Mouse (Mus musculus) ES-CJ7 (cell line): Measurements from ENCODE around the gene Slc25a47.
"Not testable (repeated sequence)": the region's sequence is repeated elsewhere in the genome, so short reads cannot be mapped to it uniquely, and the experiment has no call there.

Source experiments
- DNase-seq: peaks from one replicate; pipeline ENCODE4 v3.0.0; 2011; ENCODE audit warnings: low read depth, low spot score

Slc25a47 gene

DNA sequence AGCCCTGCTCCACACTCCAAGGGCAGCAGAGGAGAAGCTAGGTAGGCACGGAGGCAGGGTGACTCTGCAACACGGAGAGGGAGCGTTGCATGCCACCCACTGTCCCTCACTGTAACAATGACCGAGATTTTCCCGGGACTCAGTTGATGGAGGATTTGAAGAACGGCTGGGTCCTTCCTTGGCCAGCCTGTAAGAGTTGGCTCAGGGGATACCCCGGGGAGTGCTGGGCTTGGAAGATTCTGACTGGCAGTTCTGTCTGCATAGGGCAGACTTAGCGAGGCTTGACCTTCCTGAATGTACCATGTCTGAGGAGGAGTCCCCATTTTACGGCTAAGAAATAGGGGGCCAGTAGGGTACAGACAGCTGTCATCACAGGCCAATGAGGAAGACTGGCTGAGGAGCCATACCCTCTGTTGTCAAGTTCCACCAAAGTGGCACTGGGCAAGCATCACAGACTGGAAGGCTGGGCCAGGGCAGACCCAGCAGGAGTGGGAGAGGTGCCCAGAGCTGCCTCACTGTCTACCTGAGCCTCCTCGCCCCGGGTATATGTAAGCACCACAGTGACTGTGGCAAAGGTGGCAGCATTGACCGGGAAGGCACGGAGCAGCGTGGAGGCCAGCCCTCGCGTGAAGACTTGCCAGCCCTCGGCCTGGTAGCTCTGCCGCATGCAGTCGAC, 9.4 kb upstream of the Slc25a47 start:
- DNase-seq: no peak

DNA sequence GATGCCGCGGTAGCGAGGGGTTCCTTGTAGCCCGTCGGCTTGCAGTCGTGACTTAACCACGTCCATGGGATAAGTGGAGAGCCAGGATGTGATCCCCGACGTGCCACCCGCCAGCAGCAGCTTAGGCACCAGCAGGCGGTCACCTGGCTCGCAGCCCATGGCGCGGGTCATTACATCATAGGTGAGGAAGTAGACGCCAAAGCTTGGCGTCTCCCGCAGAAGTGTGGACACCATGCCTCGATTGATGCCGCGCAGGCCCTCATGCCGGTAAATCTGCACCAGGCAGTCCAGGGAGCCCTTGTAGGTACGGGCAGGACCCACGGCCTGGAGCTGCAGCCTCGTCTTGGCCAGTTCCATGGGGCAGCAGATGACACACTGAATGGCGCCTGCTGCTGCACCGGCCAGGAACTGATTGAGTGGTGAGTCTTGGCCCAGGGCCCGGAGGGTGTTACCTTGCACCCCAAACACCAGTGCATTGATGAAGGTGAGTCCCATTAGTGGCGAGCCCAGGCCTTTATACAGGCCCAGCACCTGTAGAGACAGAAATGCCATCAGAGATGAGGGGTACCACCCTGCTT, 8.8 kb upstream of the Slc25a47 start:
- DNase-seq: no peak

DNA sequence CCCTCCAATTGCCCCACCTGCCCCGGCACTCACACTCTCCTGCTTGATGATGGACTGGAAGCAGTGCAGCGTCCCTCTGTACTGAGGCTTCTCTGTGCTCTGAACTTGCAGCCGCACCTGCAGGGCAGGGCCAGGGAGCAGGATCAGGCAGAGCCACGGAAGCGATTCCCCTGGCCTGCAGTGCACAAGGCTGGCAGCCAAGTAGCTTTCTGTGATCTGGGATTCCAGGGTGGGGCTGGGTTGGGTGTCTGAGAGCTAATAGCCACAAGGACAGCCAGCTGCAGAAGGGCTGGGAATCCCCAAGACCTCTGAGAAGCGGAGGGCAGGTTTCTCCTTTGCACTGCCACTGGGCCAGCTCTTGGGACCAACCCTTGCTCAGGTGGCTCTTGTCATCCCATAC, 8.2 kb upstream of the Slc25a47 start:
- DNase-seq: no peak

DNA sequence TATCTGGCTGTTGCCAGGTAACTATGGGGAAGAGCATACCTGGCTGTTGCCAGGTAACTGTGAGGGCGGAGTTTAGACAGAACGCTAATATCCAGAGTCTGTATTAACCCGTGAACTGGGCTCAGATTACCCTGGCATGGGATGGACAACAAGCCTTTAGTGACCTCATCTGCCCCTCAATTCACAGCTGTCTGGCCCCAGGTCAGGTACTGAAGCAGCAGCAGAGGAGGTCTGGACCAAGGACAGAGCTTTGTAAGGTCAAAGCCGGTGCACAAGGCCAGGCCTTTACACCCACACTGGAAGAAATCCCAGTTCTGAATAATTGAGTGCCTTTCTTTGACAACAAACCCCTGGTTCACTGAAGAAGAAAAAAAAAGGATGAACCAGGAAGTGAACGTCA, 6.2 kb upstream of the Slc25a47 start:
- no peak for DNase-seq

DNA sequence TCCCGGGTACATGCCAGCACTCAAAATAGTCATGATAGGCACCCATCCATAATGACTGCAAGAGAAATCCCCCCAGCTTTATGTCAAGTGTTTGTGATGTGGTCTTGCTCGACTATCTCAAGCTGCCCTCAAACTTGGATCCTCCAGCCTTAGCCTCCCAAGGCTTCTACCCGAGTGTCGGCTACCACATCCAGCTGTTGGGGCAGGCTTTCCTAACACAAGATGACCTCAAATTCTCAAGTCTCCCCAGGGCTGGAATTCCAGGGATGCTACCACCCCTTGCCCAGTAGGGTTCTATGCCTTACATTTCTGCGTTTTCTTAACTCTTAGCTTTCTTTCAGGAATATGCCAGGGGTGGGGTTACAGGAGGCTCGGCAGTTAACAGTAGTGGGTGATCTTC, 5.5 kb upstream of the Slc25a47 start:
- DNase-seq: no peak

DNA sequence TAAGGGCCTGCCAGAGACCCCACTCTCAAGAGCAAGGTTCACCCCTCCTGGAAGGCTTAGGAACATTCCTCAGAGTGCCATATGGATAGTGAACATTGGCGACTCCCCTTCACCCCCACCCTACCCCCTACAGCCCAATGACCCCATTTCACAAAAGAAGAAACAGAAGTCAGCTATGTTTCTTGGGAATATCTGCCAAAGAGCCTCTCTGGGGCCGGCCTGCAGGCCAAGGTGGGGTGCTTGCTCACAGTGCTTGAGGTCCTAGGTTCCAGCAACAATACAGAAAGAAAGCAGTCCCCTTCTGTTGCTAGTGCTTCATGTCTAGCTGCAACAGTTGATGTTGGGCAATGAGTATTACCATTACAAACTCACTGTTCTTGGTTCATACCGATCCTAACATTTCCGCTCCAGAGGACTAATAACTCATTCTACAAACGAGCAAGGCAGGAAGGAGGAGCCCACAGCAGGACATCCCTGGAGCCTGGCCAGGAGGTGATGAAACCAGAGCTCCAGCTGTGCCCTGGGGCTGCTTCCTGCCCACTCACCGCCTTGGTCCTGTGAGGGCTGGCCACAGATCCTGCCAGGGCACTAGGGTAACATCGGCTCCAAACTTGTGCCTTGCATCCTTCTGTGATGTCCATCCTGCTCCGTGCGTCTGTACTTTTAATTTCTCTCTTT, 3.7 kb upstream of the Slc25a47 start:
- DNase-seq: no peak

DNA sequence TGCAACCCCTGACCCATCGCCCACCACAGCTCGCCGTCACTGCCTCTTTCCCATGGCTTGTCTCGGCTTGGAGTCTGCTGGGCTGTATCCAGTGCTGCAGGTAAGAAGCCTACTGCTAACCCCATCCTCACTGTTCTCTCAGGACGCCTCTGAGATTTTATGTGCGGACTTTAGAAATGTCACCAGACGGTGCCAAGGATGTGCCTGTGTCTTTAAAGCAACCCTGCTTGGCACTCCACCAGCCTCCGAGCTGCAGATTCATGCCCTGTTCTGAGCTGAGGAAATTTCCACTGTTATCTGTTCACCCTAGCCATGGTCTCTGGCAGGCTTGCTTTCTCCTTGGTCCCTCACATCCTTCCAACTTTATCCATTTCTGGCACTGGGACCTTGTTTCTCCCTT, 3.0 kb upstream of the Slc25a47 start:
- DNase-seq: no peak

DNA sequence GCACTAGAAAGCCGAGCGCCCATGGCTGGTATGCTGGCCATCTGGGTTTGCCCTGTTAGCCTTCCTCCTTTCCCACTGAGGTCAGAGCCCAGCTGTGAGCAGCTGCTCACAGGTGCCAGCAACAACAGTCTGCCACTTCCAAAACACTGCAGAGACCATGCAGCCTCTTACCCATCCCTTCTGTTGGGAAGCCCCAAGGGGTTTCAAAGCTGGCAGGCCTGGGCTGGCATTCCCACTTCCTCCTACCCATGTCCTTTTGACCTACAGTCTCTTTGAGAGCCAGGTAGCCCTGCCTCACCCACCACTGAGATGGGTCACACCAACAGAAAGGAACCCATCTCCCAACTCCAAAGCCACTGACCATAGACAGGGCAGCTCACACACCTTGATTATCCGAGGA, 2.4 kb upstream of the Slc25a47 start:
- DNase-seq: no peak

DNA sequence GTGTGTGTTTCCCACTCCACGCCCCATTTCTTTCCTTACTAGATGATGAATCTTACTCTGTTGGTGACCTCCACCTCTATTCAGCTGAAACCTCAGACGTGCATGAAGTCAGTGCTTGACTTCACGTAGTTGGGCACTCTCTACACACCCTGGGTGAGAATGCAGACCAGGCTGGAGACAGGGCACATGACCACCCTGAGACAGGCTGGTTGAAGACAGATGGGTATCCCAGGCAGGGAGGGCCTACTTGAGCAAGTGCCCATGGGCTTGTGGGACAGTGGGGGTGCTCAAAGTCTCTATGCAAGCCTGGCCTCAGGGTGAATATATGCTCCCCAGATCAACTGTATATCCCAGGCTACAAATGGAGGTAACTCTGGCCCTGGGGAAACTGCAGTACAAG, 1.5 kb upstream of the Slc25a47 start:
- DNase-seq: no peak

DNA sequence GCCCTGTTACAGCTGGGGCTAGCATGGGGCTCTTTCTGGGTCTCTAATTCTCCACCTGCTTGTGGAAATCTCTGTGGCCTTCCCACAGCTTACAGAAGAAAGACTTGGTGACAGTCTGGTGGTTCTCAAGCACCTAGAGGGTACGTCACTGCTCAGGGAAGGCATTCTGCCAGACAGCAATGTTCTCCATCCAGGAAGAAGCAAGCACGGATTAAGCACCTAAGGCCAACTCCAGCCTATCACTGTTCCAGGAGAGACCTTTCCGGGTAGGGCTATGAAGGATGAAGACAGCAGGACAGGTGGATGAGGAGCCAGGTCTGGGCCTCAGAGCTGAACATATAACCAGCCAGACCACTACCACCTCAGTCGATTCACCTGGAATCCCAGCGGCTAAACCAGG, 1.1 kb upstream of the Slc25a47 start:
- DNase-seq: no peak

DNA sequence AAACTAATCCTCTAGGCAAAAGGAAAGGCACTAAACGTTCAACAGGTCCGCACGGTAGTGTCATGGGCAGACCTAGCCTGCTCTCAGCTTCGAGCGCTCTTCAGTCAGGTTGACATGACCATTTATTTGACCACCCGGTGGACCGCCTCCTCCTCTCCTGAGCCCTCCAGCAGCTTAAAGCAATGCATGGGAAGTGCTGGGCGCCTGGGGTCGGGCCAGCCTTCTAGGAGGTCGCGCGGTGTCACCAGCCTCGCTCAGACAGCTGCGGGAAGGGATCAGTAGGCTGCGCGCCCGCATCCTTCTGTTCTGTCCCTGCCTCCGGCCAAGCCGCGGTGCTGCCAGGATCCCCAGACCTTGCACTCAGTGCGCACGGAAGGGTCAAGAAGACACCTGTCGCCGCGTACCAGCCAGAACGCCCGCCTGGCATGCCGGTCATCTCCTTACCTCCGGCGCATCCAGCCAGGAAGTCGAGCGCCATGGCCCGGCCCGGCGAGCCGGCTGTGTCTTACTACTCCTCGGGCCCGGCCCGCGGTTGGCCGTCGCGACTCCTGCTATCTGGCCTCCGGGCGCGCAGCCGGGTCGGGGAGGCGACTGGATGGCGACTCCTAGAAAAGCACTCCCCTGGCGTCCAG, 522 bp upstream of the Slc25a47 start:
- DNase-seq: no peak

DNA sequence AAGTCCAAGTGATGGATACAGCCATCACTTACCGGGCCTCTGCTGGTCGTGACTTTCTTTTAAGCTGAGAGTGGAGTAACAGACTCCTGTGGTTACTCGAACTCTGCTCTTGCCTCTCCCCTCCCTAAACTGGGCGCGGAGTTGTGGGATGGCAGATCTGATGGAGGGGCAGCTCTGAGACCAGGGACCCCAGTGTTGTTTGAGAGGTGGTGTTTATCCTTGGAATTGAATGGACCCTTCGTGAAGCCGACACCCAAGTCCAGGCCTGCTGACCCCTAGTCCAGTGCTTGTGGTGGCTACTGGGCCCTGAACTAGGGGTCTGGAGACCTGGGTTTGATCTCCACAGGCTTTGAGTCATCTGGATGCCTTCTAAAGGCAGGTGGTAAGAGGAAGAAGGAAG, 876 bp downstream of the Slc25a47 start:
- DNase-seq: no peak

DNA sequence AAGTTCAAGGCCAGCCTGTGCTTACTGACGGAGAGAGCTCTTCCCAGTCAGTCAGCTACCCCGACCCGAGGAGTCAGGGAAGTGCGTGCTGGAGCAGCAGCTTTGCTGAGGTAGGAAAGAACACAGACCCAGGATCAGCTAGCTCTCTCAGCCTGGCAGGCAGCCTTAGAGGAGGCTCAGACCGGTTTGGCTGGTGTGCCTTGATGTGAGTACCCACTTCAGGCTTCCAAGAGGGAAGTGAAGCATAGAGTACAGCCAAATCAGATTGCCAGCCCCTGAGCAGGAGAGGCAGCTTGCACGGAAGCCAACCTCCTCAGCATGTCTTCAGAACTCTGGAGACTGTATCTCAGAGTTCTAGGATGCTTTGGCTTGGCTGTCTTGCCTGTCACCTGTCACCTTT, 5.3 kb downstream of the Slc25a47 start:
- DNase-seq: no peak

DNA sequence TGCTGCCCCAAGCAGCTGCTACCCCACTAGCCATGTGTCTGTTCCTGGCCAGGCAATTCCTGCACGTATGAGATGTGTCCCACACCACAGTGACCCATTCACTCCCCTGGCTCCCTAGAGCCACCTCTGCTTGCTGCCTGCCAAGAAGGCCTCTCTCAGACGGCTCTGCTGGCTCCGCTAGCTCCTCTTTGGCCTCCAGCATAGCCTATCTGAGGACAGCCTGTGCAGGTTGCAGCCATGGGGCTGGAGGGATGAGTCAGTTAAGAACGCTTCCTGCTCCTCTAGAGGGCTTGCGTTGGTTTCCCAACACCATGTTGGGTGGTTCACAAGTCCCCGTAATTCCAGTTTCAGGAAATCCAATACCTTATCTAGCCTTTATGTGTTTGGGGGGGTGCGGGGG, 6.8 kb downstream of the Slc25a47 start:
- no peak for DNase-seq

DNA sequence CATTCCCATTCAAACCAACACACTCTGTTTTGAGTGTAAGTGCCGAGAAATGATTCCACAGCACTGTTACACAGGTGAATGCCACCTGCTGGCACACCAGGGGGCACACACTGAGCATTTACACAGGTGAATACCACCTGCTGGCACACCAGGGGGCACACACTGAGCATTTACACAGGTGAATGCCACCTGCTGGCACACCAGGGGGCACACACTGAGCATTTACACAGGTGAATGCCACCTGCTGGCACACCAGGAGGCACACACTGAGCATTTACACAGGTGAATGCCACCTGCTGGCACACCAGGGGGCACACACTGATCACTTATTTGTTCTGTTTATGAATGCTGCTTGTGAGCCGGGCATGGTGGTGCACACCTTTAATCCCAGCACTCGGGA, 12.2 kb downstream of the Slc25a47 start:
- not testable (repeated sequence) for DNase-seq

DNA sequence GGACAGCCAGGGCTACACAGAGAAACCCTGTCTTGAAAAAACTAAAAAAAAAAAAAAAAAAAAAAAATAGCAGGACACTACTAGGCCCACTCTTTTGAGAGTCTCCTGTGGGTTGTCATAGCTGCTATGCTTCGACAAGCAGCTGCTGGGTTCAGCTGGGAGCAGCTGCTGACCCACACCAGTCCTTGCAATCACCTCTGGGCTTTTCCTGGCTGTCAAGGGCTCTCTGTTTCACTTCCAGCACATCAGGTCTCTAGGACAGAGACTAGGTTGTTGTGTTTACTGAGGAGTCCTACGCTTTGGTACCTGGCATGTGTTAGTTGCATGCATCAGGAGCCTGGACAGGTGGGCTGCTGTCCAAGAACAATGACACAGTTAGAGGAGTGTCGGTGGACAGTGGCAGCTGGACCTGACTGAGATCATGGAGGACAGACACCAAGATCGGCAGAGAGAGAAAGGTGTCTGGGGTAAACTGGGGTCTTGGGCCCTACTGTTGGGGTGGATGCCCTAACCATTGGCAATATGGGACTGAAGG, 13.7 kb downstream of the Slc25a47 start:
- no peak for DNase-seq

DNA sequence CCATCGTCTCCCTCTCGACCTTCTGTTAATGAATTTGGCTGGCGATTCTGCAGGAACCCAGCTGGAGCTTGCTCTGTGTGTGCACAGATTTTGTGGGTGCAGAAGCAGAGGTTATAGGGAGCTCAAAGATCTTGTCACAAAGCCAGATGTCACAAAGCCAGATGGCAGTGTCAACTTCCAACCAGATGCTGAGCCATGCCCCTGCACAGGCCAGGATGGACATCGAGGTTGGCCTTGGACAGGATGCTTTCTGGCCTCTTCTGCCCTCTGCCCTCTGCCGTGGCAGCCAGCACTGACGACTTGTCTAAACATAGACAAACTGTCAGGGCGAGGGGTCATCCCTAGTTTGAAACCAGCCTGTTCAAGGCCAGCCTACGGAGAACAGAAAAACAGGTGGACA, 14.3 kb downstream of the Slc25a47 start:
- no peak for DNase-seq

DNA sequence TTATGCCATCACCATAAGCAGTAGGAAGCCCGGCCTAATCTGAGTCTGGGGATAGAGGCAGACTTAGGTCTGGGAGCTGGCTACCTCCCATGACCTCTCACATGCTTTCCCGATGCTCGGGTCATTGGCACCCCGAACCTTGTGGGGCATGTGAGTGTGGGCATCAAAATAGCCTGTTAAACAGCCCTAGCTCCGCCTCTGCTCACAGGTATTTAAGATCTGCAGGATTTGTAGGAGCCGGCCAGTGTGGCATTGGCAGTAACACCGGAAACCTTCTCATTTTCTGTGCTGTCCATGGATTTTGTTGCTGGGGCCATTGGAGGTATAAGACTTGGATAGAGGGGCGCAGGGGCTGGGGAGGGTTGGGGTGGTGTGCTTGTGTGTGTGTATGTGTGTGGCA, 15.0 kb downstream of the Slc25a47 start:
- DNase-seq: no peak

DNA sequence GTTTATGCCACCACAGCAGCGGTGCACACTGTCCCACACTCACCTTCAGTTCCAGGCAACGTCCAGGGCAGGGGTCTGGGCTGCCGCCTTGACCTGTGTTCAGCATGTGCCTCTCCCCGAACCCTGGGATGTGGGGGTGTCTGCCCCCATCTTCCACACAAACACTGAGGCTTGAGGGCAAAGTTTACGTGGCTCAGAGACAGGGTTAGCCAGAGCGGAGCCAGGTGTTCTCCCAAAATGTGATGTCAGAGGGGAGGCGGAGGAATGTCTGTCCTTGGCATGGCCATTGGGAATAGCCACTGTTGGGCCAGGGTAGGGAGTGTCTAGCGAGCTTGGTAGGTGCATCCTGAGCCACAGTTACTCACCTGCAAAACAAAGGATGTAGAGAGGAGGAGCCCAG, 17.0 kb downstream of the Slc25a47 start:
- DNase-seq: no peak

DNA sequence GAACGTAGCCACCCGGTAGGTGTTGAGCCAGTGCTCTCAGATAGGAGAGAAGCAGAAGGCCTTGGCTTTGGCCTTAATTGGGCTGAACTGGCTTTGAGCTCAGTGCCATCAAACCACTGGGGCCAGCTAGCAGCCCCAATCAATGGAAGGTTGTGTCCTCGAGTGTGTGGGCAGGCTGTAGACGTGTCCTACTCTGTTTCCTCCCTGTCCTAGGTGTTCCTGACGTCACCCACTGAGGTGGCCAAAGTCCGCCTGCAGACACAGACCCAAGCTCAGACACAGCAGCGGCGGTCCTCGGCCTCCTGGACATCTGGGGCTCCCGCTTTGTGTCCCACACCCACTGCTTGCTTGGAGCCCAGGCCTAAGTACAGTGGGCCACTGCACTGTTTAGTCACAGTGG, 19.2 kb downstream of the Slc25a47 start:
- DNase-seq: no peak

DNA sequence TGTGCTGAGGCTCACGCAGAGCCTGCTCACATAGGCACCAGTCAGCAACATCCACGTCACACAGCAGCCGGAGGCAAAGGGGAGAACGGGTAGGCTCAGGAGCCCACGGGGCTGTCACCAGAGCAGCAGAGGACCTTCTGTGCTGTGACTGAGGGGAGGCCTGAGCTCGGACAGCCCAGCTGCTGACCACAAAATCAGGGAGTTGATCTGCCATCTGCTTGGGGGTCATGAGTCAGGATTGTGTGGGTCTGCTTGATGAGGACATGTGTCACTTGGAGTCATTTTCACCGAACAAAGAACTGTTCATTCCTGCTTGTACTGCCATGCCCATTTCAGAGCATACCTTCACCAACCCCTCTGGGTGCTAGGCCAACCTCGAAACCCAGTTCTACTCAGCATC, 20.3 kb downstream of the Slc25a47 start:
- DNase-seq: no peak

DNA sequence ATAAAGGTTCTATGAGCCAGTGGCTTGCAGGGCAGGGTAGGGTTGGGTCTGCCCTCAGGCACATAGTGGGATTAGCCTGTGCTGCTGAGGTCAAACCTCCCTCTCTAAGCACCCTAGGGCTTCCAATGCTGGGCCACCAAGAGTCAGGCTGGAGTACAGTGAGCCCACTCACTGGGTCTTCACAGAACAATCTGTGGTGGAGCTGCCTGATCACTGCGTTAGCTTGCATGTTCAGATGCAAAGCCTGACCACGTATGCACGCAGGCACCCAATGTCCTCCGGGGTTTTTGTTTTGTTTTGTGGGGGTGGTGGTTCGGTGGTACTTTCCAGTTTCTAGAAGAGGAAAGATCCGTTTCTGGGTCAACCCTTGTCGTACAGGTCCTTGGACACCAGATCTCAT, 21.3 kb downstream of the Slc25a47 start:
- no peak for DNase-seq
